Mouse (Mus musculus) mesoderm, embryonic 11.5 days (tissue): ENCODE results near the gene Mcrip2.

Experiments
- DNase-seq: peaks from one replicate; pipeline ENCODE4 v3.0.0-alpha.2; 2012; ENCODE audit warnings: low read depth, low spot score

Mcrip2 gene

DNA sequence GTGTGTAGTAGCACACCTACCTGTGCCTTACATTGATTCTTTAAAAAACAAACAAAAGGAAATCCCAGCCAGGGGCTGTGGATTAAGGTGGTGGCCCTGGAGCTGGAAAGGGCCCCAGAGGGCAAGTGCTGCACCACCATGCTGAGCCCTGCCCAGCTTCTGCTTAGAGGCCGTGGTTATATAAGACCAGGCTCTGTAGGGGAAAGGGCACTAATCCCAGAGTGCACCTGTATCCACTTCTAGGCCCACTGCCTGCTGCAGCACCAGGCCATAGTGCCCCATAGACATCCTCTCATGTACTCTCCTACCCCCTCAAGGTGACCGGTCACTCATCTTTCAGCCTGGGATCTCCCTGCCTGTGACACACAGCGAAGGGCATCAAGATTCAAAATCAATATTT, 2.4 kb downstream of the Mcrip2 start:
- no peak for DNase-seq

GRCm38 (mm10) chr17:25865288-25865687, 3.3 kb downstream of the Mcrip2 start:
- DNase-seq = no peak

GRCm38 (mm10) chr17:25864311-25864710, 4.3 kb downstream of the Mcrip2 start:
- DNase-seq = no peak

- DNase-seq = no peak
These were observed 4.9 kb downstream of the Mcrip2 start for GRCm38 (mm10) chr17:25863681-25864080.

GRCm38 (mm10) chr17:25861704-25862612, 6.6 kb downstream of the Mcrip2 start:
- DNase-seq = no peak

- DNase-seq = peak; percentile 94
These were observed 7.5 kb downstream of the Mcrip2 start, which contains the start of gene Wdr90 for GRCm38 (mm10) chr17:25860832-25861703. TSS of gene Wdr90 (minus strand) at chr17:25861501.

- no peak for DNase-seq
These were observed 8.3 kb downstream of the Mcrip2 start for GRCm38 (mm10) chr17:25860229-25860628.

GRCm38 (mm10) chr17:25844396-25844901, 24.1 kb downstream of the Mcrip2 start, which contains the start of gene Rhot2:
TSS of gene Rhot2 (minus strand) at chr17:25844851.
- DNase-seq = peak; percentile 92

DNA sequence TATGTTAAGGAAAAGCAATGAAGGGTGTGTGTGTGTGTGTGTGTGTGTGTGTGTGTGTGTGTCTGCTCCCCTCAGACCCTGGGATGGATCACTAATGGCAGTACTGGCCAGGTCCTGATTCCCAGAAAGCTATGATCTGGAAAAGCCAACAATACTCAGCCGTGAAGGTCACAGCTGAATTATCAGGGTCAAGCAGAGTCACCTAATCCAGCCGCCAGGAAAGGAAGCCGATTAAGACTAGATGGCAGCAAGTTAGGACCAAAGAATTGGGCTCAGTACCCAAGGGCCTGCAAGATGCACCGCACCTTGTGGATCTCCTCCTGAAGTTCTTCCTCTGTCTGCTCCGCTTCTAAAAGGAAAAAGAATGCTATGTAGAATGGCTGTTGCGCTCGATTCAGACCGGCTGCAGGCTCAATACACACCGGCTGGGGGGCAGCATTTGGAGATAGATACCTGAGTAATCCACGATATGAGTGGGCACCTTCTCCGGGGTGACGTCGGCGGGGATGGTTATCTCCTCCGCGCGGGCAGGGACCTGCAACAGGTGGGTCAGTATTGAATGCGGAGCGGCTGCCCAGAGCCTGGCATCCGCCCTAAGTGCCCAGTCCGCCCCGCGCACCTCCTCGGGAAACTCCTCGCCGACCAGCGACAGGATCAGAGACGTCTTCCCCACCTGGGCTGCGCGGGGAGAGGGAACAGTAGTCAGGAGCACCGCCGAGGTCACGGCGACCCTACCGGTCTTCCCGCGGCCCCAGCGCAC, 24.7 kb downstream of the Mcrip2 start:
- DNase-seq = no peak

DNA sequence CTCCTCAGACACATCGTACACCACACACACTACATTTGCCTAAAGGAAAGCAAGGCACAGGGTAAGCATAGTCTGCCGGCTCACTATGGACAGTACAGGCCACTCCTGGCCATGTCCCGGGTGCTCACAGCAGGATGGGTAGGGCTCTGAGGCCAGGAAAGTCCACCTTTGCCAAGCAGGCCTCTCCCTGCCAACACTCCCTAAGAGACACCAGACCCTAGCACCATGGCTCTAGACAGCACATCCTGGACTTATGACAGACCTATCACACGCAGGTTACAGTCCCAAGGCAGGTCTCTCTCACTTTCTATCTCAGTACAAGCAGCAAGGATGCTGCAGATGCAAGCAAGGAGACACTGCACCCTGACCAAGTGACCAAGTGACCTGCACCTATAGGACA, 25.4 kb downstream of the Mcrip2 start:
- no peak for DNase-seq

DNA sequence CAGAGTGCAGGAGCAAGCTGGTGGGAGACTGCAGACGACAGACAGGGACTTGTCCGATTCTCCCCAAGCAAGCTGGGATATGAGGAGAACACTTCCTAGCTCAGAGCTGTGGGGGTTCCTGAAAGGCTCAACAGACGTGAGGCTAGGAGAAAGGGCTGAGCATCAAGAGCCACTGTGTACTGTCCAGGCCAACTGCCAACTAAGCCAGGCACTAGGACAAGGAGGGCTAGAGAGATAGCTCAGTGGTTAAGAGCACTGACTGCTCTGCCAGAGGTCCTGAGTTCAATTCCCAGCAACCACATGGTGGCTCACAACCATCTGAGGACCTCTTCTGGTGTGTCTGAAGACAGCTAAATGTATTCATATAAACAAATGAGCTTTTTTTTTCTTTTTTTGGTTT, 26.1 kb downstream of the Mcrip2 start:
- no peak for DNase-seq

GRCm38 (mm10) chr17:25841117-25841880, 27.3 kb downstream of the Mcrip2 start, which contains the start of gene Gm20683:
TSS of gene Gm20683 (minus strand) at chr17:25841763.
- DNase-seq = no peak

DNA sequence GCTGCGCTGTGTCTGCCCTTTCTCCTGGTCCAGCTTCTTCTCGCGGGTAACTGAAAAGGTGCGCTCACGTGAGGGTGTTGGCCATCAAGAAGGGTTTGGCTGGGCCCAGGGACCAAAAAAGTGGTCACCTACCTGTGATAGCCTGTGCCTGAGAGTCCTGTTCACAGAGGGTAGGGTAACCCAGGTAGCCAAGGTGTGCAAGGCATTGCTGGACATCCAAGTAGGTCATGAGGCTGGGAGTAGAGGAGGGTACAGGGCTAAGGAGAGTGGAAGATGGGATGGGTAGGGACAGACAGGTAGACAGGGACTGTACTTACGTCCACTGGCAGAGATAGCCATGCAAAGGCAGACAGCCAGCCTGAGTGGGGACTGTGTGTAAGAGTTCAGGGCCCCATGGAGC, 28.0 kb downstream of the Mcrip2 start:
- no peak for DNase-seq

- no peak for DNase-seq
These were observed 28.9 kb downstream of the Mcrip2 start for GRCm38 (mm10) chr17:25839455-25840235.

DNA sequence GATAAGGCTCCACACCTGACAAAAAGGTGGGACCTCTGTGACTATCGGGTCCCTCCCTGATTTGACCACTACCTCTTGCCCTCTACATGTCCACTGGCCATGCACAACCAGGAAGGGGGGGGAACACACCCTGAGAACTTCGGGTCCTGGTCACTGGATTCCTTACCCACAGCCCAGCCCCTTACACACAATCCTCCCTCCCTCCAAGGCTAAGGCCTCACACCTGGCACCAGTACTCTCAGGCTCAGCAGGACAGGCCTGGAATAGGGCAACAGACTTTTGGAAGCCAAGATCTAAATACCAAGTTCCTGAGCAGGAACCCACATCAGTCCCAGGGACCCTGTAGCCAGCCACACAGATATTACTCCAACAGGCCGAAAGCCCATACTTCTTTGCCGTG, 29.7 kb downstream of the Mcrip2 start:
- no peak for DNase-seq

- peak; percentile 56 for DNase-seq
These were observed 31.0 kb downstream of the Mcrip2 start for GRCm38 (mm10) chr17:25837533-25837932.

- DNase-seq = peak; percentile 61
These were observed 31.5 kb downstream of the Mcrip2 start, which contains the start of gene Rhbdl1 for GRCm38 (mm10) chr17:25837076-25837410. TSS of gene Rhbdl1 (minus strand) at chr17:25837295.

- DNase-seq = no peak
These were observed 32.0 kb downstream of the Mcrip2 start for GRCm38 (mm10) chr17:25836397-25837075.

GRCm38 (mm10) chr17:25835816-25836215, 32.7 kb downstream of the Mcrip2 start:
- no peak for DNase-seq
